Mouse (Mus musculus): ENCODE results near the gene Banp.

DNA sequence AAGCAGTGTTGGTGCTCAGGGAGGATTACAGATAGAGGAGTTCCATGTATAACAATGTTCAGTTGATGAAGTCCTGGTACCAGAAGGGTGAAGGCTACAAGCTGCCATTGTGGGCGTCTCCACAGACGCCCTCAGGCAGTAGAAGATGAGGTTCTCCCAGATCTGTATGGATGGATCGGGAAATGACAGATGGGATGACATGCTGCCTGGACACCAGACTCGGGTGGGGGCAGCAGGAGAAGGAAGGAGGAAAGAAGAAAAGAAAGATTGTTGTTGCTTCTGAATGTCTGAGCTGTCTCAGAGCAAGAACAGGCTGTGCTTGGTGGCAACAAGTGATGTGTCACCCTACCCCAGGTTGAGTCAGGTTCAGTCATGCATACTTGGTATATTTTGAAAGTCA is 78.6 kb downstream of the Banp start:
- TF ChIP-seq CTCF (IDR thresholded peaks at IDR 0.05): no peak
- TF ChIP-seq EP300 (IDR thresholded peaks at IDR 0.05; ENCODE audit: insufficient read depth, low read depth, low read length): no peak
- TF ChIP-seq POLR2A (IDR thresholded peaks at IDR 0.05; ENCODE audit: insufficient read depth, low read depth, low read length): no peak
